Mouse (Mus musculus): ENCODE measurements at regions not wholly inside any gene's neighbourhood (a gene's known extent, or its start where the extent isn't known, plus 50 kb on each side); places are given as distances from the start of the nearest gene placed in this dataset.

DNA sequence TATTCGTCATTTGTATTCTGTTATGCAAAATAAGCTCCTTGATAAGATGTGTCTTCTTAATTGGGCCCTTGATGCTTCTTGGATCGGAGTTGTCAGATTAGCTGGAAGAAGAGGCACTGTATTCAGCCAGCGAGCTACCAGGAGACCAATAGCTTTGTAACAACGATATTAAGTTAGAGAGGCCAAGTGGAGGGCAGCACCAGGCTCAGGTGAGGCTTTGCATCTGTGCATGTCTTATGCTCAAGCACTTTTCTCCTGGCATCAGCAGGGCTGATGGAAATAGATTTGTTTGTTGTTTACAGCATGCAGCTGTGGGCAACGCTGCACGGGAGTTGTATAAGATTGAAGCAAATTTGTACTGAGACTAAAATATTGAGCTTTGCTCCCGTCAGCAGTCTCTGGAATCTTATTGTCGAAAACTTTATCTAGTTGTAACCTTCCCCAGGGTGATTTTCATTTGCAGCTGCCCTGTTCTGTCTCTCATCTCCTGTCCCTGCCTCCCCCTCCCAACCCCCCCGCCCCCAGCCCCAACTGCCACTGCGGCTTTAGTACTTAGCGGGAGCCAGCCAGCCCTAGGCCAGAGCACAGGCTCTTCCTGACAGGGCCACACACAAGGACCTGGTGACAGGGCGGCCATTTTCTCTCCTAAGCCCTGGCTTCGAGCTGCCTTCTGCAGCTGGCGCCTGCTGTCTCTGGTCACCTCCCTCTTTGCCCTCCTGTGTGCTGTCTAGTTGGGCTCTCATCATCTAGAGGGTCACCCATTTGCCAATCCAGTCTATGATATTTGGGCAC is 247.3 kb downstream of the Tshz3 start:
- no peak for DNase-seq (ENCODE audit: low read depth)

DNA sequence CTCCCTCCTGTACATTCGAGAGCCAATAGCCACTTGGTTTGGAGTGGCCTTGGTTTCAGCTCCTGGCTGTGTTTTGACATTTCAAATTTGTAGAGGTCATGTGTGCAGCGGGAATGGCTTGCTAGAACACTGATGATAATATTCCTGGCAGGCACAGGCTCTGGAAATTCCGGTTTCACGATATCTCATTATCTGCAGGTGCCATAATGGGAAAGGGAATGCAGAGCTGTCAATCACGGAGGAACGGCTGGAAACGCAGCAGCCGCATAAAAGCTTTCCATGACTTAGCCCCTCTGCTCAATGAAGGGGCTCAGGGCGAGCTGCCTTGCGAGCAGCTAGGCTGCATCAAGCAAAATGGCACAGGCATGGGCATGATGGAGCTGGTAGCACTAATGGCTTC is 251.6 kb downstream of the Tshz3 start:
- no peak for DNase-seq (ENCODE audit: low read depth)

DNA sequence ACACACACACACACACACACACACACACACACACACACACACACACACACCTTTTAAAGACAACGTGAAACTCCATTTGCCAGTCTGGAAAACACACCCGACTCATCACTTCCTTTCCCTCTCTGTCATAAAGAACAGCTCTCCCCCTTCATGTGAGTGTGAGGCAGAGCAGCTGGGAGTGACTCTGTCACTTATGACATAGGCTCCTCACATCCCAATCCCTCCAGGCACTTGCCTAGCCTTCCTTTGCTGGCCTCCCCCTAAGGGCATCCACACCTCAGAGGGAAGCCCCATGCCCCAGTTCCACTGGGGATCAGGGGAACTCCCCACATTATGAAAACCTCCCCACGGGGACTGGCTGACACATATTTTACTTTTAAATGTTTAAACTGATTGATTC is 257.5 kb downstream of the Tshz3 start:
- DNase-seq (ENCODE audit: low read depth), result no peak

DNA sequence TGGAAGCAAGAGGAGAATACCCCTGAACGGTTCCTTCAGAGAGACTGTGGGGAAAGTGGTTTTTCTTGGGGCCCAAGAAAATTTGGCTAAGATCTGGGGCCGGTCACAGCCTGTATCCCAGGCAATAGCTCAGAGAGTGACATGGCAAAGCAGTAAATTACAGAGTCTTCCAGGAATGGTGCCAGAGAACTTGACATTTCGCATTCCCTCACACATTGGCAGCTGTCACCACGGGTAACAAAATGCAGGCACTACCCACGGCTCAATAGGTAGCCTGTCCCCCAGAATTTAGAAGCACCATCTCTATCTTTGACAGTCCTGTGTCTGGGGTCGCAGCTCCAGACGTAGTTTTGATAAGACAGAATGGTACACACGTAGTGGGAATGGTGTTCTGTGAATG is 260.3 kb downstream of the Tshz3 start:
- no peak for DNase-seq (ENCODE audit: low read depth)

DNA sequence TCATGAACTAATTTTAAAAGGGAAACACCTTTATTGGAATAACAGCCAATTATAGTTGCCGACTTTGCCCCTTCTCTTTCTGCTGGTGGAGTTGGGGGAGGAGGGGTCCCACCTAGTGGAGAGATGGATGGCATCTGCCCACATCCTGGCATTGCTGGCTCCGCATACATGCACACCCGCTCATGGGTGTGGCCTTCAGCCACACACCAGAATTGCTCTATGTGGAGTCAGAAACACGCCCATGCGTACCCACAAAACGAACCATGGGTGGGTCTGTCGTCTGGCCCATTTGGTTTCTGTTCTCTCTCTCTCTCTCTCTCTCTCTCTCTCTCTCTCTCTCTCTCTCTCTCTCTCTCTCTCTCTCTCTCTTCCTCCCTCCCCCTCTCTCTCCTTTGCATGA is 273.9 kb downstream of the Tshz3 start:
- DNase-seq (ENCODE audit: low read depth), result no peak

DNA sequence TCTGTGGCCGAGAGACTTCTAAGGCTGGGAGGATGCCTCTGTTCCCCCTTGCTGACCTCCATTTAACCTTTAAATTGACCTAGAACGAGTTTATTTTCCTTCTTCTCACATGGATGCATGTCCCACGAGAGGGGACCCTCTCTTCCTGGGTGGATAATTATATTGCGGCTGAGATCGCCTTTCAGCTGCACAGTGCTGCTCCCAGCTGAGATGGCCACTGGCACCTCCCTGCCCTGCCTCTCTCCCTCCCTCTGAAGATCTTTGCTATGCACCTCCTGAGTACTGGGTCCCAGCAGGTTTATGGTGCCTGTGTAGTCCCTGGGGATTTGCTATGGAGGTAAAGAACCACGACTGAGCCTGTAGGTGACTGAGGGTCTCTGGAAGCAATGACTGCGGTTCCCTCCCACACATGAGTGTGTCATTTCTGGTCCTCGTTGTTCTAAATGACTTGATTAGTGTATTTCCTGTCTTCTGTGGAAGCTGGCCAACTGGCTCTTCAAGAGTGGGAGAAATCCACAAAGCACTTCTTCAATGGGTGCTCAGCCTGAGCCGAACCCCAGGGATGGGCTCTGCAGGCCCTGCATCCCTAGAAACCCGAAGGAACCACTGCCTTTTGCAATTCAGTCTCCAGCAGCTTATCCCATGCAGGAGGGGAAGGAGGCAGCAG is 275.9 kb downstream of the Tshz3 start:
- no peak for DNase-seq (ENCODE audit: low read depth)

DNA sequence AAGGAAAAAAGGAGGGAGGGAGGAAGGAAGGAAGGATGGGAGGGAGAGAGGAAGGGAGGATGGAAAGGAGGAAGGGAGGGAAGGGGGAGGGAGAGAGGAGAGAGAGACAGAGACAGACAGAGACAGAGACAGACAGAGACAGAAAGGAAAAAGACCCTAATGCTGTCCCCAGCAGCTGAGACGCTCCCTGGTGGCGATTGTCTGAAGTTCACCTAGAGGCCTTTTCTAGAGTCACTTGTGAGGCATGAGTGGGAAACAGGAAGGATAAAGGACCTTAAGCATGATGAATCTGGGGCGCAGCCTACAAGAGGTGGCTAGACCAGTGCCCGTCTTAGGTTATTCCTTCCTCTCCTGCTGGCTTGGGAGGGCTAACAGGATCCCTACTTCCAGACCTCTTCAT is 276.7 kb downstream of the Tshz3 start:
- DNase-seq (ENCODE audit: low read depth), result no peak

DNA sequence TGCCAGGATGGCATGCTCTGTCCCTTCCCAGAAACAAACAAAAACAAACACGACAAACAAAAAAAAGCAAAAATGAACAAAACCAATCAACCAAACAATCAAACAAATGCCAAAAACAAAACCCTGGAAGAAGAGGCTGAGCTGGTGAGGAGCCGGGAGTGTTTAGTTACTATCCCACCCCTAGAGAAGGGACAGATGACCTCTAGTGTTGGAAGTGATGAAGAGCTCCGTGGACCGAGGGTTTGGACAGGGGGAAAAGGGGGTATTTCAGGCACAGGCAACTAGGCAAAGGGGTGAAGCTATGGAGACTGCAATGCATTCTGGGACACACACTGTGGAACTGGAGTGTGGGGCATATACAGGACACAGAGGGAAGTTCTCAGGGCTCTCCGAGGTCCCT is 277.6 kb downstream of the Tshz3 start:
- no peak for DNase-seq (ENCODE audit: low read depth)

DNA sequence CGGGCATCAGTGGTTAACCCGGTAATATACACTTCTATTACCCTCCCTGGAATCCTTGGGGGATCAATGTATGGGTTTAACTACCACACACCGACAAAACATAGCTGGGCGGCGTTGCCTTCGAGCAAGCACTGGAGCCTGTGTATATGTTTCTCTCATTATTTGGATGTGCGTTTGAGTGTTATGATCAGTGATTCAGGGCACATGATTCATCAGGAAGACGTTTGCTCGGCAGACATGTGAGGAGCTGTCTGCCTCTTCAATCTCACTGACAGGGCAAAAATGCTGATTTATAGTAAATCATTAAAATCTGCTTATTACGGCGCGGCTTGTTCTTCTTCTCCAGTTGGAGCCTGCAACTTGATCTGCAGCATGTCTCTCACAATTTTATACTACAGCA is 279.9 kb downstream of the Tshz3 start:
- no peak for DNase-seq (ENCODE audit: low read depth)

DNA sequence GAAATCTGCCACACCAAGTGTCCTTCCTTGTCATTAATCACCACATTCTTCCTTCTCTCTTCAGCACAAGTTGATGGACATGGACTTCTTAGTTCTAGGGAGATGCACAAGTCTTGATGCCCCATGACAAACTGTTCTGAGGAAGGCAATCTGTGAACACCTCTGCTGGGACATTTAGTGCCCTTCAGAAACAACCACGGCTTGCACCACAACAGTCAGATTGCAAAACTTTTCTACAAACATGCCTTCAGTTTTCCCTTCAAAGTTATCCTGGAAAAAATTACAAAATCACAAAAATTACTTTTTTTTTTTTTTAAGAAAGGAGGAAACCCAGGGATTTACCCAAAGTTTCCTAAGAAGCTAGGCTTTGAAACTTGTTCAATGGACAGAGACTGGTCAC is 291.5 kb downstream of the Tshz3 start:
- no peak for DNase-seq (ENCODE audit: low read depth)

DNA sequence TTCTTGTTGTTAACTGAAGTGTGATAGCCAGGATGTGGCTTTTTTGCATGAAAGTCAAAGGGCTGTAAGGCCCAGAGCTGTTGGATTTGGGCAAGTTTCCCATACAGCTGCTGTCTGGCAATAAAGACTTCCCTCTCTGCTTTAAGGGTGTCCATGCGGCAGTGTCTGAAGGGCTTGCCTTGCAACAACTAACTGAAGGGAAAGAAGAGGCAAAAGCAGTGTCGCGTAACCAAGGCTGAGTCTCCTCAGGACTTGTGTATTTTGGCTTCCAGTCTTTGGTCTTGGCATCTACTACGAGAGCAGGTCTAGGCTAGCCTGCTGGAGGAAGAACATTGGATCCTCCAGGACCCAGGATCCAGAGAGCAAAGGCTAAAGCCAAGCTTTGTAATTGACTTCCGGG is 306.7 kb downstream of the Tshz3 start:
- no peak for DNase-seq (ENCODE audit: low read depth)

DNA sequence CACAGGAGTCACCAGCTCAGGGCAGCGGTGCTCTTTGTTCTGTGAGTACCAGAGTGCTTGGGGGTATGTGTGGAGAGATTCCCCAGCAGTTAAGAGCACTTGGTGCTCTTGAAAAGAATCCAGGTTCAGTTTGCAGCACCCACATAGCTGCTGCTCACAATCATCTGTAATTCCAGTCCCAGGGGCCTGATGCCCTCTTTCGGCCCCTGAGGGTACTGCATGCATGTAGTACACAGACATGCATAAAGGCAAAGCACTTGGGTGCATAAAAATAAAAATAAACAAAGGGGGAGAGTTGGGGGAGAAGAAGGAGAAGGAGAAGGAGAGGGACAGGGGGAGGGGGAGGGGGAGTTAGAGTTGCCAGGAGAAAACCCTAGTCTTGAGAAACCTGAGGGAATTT is 307.8 kb downstream of the Tshz3 start:
- no peak for DNase-seq (ENCODE audit: low read depth)

DNA sequence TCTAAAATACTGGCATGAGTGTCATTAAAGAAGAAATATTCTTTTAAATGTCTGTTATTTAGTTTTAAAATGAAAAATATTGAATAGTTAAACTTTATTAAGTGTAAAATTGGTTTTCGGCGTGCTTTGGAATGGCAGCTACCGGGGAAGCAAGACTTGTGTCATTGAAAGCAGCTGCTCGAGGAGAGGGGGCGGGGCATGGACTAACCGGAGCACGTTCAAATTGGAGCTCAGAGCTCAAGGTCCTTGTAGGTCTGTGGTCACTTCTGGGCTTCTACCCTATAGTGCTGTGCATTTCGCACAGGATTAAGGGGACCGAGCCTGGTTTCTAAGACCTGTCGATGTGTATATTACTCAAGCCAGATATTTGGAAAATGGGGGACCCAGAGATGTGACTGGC is 309.0 kb downstream of the Tshz3 start:
- DNase-seq (ENCODE audit: low read depth), result no peak

DNA sequence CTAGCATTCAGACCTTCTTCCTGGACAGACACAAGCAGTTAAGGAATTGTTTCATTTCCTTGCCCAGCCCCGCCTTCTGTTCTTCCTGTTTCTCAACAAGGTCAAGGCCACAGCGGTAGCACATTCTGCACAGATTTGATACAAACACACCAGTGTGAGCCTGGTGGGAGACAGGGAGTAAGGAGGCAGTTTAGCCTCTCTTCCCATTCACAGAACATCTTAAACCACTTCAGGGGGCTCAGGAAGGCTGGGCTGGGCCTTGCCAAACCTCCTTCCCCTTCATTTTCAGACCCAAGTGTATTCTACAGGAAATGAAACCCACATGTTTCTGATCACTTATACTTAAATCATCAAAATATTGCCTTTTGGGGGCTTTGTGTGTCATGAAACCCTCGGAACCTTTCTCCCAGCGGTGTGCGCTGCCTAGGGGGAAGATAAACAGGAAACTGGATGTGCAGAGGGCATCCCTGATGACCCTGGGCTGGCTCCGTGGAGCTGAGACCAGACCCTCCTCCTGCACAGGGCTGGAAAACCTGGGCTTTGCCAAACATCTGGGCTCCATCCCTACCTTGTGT is 313.3 kb downstream of the Tshz3 start:
- no peak for DNase-seq (ENCODE audit: low read depth)

DNA sequence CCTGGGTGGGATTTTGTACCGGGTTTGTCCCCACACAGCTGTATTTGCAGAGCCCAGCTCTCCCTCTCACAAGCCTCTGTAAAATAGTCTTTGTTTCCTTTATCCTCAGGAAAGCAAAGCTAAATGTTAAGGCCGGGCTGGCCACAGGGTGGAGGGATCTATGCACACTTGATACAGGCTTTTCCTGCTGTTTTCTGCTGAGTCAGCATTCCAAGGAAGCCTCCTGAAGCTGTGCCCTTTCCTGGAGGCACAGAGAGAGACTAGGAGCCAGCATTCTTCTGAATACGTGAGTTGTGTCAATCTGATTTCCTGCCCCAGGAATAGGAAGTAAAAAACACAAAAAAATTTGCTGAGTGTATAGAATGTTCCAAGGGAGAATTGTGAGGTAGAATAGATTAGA is 322.2 kb downstream of the Tshz3 start:
- DNase-seq (ENCODE audit: low read depth), result no peak

DNA sequence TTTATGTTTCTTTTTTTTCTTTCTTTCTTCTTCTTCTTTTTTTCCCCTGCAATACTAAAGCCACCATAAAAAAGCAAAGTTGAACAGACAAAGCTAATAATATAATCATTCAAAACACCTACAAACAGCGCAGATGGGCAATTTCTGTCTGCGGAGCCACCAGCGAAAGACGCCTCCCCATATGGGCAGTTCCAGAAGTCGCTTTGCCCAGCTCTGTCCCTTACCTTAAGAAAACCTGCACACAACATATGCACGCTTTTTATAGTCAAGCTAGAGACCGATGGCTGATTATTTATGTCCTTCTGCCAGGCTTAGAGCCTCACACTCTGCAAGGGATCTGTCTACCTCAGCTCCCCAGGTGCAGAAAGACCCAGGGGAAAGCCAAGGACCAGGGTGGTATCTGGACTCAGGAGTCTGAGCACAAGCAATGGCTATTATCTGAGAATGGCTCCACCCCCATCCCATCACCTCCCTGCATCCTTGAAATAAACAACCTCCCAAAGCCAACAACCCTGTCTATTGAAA is 326.6 kb downstream of the Tshz3 start:
- DNase-seq (ENCODE audit: low read depth), result no peak

DNA sequence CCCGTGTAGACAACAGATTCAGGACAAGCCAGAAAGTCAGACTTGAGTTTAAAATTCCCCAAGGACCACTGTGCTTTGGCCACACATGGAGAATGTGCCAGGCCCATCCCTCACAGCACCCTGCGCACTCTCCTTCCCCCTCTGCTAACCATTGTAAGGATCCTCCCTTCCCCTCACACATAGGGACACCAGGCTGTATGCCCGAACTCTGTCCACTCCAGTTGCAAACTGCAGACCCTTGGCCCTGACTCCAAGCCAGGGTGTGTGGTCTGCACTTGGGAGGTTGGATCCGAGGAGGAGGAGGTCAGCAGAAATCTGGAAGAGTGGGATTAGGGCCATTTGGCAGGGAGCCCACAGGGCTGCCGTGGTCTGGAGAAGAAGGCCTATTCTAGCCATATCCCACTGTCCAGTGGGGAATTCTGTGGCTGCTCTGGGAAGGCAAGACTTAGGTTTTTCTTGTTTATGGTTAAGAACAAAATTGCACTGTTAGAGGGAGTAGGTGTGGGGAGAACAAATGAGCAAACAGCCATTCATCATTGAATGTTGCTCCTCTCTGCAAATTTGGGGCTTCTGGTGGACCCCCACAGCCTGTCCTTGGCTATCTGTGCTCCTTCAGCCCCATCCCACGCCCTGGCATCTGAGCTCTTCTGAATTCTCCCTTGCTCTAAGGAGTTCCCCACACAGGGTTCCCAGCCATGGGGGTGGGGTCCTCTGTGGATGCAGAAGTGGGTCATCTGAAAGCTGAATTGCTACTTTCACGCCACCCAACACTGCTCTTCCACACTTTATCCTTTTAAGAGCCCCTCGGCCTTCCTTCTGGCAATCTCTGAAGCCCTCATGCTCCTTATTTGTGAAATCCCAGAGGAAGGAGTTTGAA is 366.9 kb downstream of the Tshz3 start:
- no peak for DNase-seq (ENCODE audit: low read depth)

DNA sequence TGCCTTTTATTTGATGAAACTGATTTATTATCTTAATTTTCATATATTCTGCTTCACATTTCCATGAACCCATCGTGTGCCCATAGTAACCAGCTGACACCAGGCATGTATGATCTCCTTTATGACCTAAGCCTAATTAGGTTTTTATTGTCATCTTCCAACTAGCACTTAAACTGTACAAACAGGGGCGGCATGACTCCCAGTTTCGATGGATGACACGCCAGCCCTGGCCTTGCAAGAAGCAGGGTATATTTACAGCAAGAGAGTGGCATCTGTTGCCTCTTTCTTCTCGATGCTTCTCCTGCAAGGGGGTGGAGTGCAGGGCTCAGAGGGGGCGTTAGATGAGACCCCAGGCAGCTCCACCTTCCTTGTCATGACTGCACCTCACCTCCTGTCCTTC is 379.8 kb downstream of the Tshz3 start:
- DNase-seq (ENCODE audit: low read depth), result no peak

DNA sequence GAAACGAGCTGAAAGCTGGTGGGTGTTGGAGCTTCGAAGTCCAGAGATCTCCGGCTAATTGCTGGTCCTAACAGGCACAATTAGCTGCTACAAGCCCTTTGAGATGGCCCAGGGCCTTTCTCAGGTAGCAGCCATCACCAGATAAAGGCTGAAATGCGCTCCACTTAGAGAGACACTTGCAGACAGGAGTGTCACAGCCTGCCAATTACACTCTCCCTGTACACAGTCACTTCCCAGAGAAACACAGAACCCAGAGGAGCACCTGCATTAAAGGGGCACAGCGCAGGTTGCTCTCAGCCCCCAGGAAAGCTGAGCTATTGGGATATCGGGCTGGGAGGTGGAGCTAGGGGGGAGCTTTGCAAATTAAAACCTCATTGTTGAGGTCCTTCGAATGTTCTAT is 380.2 kb downstream of the Tshz3 start:
- no peak for DNase-seq (ENCODE audit: low read depth)

DNA sequence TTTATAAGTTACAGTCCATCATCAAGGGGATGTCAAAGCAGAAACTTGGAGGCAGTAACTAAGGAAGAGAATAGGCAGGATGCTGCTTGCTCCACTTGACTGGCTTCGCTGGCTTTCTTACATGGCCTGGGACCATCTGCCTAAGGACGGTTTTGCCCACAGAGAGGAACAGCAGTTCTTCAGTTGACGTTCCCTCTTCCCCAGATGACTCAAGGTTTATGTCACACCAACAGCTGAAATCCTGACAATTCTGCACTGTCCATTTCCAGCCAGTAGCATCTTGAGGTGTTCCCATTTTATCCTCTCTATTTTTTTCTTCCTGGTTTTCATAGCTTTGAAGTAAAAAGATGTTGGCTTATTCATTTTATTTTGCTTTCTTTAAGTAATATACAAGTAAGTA is 391.8 kb downstream of the Tshz3 start:
- no peak for DNase-seq (ENCODE audit: low read depth)

DNA sequence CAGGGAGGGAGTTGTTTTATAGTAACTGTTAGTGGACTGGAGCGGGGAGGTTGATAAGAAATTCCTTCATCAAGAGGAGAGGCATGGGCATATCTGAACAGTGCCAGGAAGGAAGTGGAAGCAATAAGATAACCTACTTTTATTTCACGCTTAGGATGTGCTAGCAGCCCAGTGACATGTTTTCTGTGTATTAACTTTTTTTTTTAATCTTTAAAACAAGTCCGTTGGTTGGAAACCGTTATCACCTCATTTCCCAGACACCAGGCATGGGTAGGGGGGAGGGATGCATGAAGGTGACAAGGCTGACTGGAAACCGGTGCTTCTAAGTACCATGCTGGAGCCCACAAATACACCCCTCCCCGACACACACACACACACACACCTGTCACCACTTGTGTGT is 394.7 kb downstream of the Tshz3 start:
- no peak for DNase-seq (ENCODE audit: low read depth)

DNA sequence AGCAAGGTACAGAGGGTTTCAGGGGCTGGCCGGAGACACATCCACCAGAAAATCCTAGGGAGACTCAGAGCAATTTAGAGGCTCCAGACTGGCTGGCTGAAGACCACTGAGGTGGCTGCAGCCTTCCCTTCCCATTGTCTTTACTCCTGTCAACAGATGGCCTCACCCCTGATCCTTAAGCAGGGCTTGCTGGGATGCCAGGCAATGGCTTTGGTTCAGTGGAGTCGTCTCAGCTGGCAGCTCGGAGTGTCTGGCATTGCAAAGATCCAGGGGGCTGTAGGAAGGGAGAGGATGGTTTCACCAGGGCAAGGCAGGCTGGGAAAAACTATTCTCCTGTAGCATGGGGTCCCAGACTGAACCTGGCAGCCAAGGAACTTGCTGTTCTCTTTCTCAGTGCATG is 395.8 kb downstream of the Tshz3 start:
- DNase-seq (ENCODE audit: low read depth), result no peak
